Mouse (Mus musculus) mature B cell (primary cell): ENCODE results near the gene Sez6l2.
"Not testable (repeated sequence)": the region's sequence is repeated elsewhere in the genome, so short reads cannot be mapped to it uniquely, and the experiment has no call there.

ENCODE experiments used
- in situ Hi-C: fragments of 300-500 bp; cut with MboI; formaldehyde crosslinking; loops from 2 replicates; pipeline ENCODE4 v1.14.3; 2019

Sez6l2 gene

DNA sequence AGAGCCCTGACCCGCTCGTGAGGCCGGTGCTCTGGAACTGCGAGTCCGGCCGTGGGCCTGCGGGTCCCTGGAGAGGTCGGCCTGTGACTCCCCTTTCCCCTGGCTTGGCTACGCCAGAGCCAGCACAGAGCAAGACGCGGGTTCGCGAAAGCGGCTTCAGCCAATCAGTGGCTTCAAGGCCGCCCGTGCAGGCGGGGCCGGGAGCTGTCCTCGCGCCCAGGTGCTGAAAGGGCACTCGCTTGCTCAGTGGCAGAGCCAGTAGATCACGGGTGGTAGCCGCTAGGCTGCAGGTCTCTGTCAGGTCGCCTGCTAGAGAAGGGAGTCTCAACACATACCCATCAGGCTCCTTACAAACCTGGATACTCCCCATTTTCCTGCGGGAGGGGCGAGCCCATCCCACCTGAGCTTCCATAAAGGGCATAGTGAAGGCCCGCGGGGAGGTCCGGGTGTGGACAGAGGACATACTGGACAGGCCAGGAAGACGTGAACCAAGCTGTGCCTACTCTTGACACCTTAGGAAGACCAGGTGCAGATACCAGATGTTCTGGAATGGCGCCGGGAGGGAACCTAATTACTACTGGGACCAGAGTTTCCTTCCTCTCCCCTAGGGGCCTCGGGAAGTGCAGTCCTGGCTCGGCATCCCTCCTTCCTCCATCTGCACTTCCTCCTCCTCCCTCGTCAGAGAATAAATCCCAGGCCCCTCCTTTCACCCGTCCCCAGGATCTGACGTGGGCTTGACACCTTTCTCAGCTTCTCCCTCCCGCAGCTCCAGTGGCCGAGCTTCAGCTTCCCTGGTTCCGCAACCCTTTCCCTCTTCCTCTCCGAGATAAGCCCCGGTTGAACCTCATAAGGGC lies at the start of gene Sez6l2:
TSS of gene Sez6l2 (plus strand) at position 771 of the 854 bp plus-strand sequence.
- in situ Hi-C loops = no loop called here

DNA sequence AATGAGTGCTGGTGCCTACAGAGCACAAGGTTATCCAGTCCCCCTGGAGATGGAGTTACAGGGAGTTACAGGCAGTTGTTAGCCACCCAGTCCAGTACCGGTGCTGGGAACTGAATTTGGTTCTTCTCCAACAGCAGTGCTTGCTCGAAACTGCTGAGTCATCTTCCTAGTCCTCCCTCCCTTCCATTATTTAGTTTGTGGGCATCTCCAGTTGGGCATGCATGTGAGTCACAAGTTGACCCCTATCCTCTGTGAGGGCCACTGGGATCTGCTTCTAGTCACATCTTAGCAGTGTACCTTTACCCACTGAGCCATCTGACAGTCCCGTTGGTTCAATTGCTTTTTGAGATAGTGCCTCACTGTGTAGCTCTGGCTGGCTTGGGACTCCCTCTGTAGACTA lies 44.8 kb upstream of the Sez6l2 start:
- in situ Hi-C loops = no loop called here

DNA sequence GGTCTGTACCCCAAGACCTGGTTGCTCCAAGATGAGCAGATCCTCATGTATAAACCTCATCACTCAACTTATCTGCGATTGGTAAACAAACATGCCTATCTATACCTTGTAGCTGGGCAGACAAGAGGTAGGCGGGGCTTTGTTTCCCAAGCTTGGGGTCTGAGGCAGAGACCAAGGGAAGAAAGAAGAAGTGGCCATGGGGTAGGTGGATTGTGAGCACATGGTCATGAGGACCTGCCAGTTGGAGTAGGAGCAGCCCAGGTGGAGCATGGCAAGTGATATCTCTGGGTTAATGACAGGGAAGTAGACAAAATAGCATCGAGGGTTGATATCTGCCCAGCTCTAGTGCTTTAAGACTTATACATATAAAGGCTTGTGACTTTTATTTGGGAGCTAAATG lies 35.5 kb upstream of the Sez6l2 start:
- in situ Hi-C loops = no loop called here

DNA sequence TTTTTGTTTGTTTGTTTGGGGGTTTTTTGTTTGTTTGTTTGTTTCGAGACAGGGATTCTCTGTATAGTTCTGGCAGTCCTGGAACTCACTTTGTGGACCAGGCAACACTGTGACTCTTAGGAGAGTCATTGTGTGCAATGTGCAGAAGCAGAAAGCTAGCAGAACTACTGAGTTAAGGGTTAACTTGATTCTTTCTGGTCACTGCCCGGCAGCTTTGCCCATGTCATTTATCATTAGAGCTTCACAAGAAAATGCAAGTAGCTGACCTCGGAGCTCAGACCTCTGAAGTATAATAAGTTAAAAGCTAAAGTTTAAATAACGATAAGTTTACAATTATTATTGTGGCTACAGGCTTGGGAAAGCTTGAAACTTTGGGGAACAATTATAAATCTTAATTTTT lies 32.0 kb upstream of the Sez6l2 start:
- in situ Hi-C loops = not testable (repeated sequence)

DNA sequence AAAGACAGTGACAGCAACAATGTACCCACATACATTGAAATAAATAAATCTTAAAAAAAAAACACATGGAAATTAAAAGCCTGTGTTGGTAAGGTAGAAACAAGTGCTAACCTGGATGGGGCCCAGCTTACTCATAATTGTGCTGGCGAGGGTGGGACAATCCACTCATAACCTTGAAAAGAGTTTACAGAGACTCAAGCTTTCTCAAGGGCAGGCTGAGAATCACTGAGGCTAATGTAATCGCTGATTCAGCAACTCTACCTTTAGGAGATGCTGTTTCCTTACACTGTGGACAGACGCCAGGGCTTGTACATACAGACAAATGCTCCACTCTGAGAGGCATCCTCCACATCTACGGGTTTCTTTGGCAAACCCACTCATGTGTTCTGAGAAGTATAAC lies 30.4 kb upstream of the Sez6l2 start:
- in situ Hi-C loops = no loop called here

DNA sequence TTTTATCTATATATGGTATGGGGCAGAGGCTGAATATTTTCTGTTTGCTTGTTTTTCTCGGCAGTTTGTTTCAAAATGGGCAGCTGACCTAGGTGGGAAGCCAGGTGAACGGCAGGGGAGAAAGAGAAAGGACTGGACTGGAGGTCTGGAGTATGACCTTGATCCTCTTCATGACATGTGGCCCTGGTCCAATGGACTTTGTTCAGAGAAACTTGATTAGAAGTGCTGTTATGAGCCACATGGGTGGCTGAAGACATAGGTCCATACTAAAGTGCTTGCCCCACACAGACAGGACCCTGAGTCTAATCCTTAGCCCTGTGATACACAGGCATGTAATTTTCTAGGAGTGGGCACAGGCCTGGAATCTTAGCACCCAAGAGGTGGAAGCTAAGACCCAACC lies 28.8 kb upstream of the Sez6l2 start:
- in situ Hi-C loops = no loop called here

GRCm38 (mm10) chr7:126922624-126923060 lies 27.7 kb upstream of the Sez6l2 start, which contains the start of gene Tmem219:
Tmem219 (minus strand) TSS chr7:126922917.
- in situ Hi-C loops = no loop called here

DNA sequence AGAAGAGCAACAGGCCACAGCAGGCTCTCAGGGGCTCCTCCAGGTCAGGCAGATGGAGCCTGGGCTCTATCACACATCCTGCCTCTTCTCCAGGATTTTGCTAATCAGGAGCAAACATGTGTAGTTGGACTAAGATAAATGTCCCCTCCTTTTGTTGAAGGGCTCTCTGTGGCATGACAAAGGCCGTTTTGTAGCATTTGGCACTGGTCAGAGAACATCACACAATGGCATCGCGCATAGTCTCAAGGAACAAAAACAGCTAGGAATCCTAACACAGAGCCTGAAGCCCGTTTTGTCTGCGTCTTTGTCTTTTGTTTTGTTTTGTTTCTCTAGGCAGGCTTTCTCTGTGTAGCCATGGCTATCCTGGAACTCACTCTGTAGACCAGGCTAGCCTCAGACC lies 26.4 kb upstream of the Sez6l2 start:
- in situ Hi-C loops = no loop called here

GRCm38 (mm10) chr7:126926299-126926698 lies 24.1 kb upstream of the Sez6l2 start:
- in situ Hi-C loops = no loop called here

DNA sequence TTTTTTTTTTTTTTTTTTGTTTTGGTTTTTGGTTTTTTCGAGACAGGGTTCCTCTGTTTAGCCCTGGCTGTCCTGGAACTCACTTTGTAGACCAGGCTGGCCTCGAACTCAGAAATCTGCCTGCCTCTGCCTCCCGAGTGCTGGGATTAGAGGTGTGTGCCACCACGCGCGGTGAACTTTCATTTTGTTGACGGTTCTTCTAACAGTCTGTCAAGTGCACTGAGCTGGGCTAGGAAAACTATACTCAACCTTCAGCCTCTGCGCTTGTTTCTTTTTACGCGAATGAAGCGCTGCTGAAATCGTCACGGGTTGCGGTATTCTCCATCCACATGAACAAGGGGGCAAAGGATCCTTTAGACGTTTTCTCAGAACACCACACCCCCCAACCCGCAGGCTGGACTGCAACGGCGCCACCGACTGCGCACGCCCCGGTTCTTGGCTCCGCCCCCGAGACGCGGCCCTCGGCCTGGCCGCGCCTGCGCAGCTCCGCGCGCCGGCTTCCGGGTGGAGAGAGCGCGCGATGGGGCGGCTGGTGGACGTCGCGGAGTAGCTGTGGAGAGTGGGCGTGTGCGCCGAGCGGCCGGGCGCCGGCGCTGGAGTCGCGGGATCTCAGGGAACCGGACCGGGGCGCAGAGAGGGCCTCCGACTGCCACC lies 21.9 kb upstream of the Sez6l2 start, which contains the start of gene Kctd13:
TSS of gene Kctd13 (plus strand) at position 496 of the 654 bp plus-strand sequence.
- in situ Hi-C loops = no loop called here

GRCm38 (mm10) chr7:126929046-126929445 lies 21.3 kb upstream of the Sez6l2 start:
- in situ Hi-C loops = no loop called here

DNA sequence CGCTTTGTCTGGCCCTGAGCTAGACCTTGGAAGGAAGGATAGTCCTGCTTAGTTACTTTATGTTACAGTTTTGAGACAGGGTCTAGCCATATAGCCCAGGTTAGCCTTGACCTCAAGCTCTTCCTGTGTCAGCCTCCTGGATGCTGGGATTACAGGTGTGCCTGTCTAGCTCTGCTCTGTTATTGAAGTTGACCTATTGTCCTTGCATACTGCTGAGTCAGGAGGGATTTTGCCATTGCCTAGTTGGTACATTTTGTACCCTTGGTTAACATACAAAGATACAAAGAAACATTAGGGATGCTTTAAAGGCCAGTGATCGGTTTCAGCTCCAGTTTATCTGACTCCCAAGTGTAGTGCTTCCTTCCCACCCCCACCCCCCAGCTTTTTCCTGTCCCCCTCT lies 17.7 kb upstream of the Sez6l2 start:
- in situ Hi-C loops = no loop called here

- in situ Hi-C loops = no loop called here
Measured at GRCm38 (mm10) chr7:126941171-126941570, 9.2 kb upstream of the Sez6l2 start.

DNA sequence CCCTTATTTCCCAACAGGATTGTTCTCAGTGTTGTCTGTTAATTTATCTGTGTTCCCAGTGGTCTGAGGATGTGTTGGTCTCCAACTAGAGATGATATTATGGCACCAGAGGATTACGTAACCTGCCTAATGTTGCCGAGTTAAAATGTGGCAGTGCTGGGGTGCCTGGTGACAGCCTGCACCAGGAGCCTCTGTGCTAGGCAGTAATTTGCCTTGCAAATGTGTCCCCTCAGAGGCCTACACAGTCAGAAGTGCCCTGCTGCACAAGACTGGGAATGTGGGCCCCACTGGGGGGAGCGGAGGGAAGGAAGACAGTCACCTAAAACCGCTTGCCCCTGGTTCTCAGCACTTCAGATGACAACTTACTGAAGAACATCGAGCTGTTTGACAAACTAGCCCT lies 8.6 kb upstream of the Sez6l2 start:
- in situ Hi-C loops = no loop called here

- in situ Hi-C loops = no loop called here
Measured at GRCm38 (mm10) chr7:126946530-126946929, 3.8 kb upstream of the Sez6l2 start.

DNA sequence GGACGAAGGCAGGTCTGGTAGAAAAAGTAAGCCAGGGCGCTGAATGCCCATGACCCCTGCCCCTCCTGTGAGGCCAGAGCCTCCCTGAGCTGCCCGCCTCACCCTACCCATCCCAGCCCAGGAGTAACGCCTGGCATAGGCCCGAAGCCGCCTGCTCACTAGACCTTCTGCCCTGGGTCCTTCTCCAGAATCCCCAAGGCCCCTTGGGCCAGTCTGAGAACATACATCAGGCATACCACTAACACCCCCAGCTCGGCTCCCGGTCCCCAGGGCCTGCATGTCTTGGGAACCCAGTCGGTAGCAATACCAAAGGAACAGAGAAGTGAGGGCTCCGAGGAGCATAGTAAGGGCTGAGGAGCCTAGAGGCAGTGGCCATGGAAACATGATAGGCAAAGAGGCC lies 1.7 kb upstream of the Sez6l2 start:
- in situ Hi-C loops = no loop called here

DNA sequence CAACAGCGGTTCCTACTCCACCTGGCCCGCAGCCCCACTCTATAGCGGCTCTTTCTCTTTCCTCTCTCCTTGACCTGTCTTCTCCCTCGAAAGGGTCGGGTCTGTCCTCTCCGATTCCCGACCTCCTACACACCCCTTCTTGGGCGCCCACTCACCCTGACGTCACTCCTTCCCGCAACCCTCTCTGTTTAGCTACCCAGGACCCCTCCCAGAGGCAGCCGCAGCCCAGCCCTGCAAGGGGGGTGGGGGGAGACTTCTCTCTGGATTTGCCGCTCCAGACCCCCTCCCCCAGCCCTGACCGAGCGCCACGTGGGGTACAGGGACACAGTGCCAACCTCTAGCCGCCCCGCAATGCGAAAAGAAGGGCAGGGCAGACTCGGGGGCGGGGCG lies 965 bp upstream of the Sez6l2 start, which contains the start of gene Asphd1:
TSS of gene Asphd1 (minus strand) at position 180 of the 390 bp plus-strand sequence.
- in situ Hi-C loops = no loop called here

DNA sequence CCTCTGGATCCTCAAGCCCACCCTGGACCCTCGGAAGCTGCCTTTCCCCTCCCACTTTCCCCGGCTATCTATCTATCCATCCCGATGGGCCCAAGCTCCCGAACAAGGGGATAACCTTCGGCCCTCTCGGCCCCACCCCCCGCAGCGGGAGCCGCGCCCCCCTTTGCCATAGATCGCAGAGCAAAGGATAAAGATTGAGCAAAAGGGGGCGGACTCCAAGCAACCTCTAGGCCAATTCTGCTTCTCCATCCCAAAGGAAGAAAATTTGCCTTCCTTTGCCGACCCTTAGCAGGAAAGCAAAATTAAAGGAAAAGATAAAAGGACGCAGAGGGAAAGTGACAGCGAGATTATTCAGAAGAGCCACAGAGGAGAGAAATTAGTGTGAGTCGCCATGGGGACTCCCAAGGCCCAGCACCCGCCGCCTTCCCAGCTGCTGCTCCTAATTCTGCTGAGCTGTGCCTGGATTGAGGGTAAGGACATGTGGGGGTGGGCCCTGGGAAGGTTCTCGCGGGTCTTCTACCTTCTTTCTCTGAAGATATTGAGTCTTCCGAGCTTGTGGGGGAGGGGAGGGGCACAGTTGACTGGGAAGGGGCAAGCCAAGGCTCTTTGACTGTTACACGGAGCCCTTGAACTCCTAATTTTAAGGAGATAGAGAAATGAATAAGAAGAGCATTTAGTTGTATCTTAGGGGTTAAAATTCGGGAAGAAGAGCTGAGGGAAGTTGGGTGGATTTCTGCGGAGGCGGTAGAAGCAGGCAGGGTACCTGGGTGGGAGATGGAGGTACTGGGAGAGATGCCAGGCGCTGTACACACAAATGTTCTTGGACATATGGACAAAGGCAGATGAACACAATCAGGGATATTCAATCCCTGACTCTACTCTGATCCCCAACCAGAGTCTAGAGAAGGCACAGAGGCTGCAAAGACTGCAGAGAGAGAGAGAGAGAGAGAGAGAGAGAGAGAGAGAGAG lies 568 bp downstream of the Sez6l2 start:
- in situ Hi-C loops = no loop called here

DNA sequence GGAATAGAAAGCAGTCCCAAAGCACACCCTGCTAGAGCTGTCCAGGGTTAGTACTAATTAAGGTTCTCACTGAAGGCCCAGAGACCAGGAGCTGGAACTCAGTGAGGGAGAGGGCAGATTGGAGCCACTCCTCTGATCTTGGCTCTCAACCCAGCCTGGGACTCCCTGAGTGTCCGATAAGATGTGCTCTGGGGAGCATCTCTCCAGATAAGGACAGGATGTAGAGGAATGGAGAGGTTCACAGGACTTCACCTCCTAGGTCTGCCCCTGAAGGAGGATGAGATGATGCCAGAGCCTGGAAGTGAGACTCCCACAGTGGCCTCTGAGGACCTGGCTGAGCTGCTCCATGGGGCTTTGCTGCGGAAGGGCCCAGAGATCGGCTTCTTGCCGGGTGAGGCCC lies 1.4 kb downstream of the Sez6l2 start:
- in situ Hi-C loops = no loop called here

- in situ Hi-C loops = no loop called here
Measured at GRCm38 (mm10) chr7:126952646-126953045, 2.3 kb downstream of the Sez6l2 start.

- in situ Hi-C loops = no loop called here
Measured at GRCm38 (mm10) chr7:126955125-126955524, 4.8 kb downstream of the Sez6l2 start.

DNA sequence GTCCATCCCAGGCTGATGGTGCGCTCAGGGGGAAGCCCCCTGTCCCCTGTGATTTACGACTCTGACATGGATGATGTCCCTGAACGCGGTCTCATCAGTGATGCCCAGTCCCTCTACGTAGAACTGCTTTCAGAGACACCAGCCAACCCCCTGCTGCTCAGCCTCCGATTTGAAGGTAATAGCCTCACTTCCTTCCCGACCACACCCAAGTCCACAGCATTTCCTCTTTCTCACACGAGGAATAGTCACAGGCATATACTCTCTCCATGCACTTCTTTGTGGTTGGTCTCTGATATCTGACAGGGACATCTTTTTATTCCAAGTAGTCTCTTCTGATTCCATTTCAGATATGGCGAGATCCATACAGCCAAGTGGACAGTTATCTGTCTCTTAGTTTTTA lies 9.4 kb downstream of the Sez6l2 start:
- in situ Hi-C loops = no loop called here
